Mouse (Mus musculus): ENCODE data around the gene Gata5. TPM values are rescaled to one million over a fixed set of nuclear protein-coding genes. Genes with fewer than 3 reads are reported as not detected.

Gene Gata5
- polyA plus RNA-seq, 1 experiment from 2014 or later = not detected

- Histone ChIP-seq H3K9ac (replicated peaks; ENCODE audit: low read depth, low read length) (no peak overlapping the region), H3K4me2 (ENCODE audit: low read depth, low read length) (no peak overlapping the region), H3K9me3 (ENCODE audit: control insufficient read depth, low read length) (no peaks in the 10 kb centered on the region), H3K36me3 (ENCODE audit: control insufficient read depth, insufficient read depth, low read length) (no peaks in the 10 kb centered on the region), H3K27ac (ENCODE audit: low read depth, low read length) (no peak overlapping the region), H3K27me3 (ENCODE audit: control insufficient read depth, insufficient read depth, low read length) (no peaks in the 10 kb centered on the region), H3K4me3 (ENCODE audit: low read depth, low read length) (no peak overlapping the region), H3K4me1 (ENCODE audit: control insufficient read depth, insufficient read depth, low read length) (no peaks in the 10 kb centered on the region)
- 52% methylated on average over 2 of the region's 2 CpGs for WGBS
- ATAC-seq (ENCODE audit: low read depth) = no peak
Observed at GRCm38 (mm10) chr2:180350700-180351099, 16.2 kb upstream of the Gata5 start.

- no peak overlapping the region for H3K4me2 ChIP-seq (ENCODE audit: low read depth, low read length)
- H3K27me3 ChIP-seq (ENCODE audit: control insufficient read depth, insufficient read depth, low read length) = no peaks in the 10 kb centered on the region
- no peak overlapping the region for H3K4me3 ChIP-seq (ENCODE audit: low read depth, low read length)
- ATAC-seq (ENCODE audit: low read depth) = peak; percentile 61; the same call in 1 of the 2 replicates
- no peak overlapping the region for H3K27ac ChIP-seq (ENCODE audit: low read depth, low read length)
- H3K9ac ChIP-seq (replicated peaks; ENCODE audit: low read depth, low read length) = no peak overlapping the region
- no peaks in the 10 kb centered on the region for H3K4me1 ChIP-seq (ENCODE audit: control insufficient read depth, insufficient read depth, low read length)
- H3K9me3 ChIP-seq (ENCODE audit: control insufficient read depth, low read length) = no peaks in the 10 kb centered on the region
- WGBS = 27% methylated on average over 9 of the region's 9 CpGs
- H3K36me3 ChIP-seq (ENCODE audit: control insufficient read depth, insufficient read depth, low read length) = no peaks in the 10 kb centered on the region
Observed at GRCm38 (mm10) chr2:180346820-180347497, 12.5 kb upstream of the Gata5 start.

- Histone ChIP-seq H3K9ac (replicated peaks; ENCODE audit: low read depth, low read length) (no peak overlapping the region), H3K4me1 (ENCODE audit: control insufficient read depth, insufficient read depth, low read length) (no peaks in the 10 kb centered on the region), H3K9me3 (ENCODE audit: control insufficient read depth, low read length) (no peaks in the 10 kb centered on the region), H3K27ac (ENCODE audit: low read depth, low read length) (no peak overlapping the region), H3K36me3 (ENCODE audit: control insufficient read depth, insufficient read depth, low read length) (no peaks in the 10 kb centered on the region), H3K4me3 (ENCODE audit: low read depth, low read length) (no peak overlapping the region), H3K4me2 (ENCODE audit: low read depth, low read length) (no peak overlapping the region), H3K27me3 (ENCODE audit: control insufficient read depth, insufficient read depth, low read length) (no peaks in the 10 kb centered on the region)
- ATAC-seq (ENCODE audit: low read depth) = no peak
- 86% methylated on average over 13 of the region's 13 CpGs for WGBS
Observed at GRCm38 (mm10) chr2:180343092-180343491, 8.6 kb upstream of the Gata5 start.

GRCm38 (mm10) chr2:180342189-180342588, 7.7 kb upstream of the Gata5 start:
- Histone ChIP-seq H3K4me3 (ENCODE audit: low read depth, low read length) (no peak overlapping the region), H3K36me3 (ENCODE audit: control insufficient read depth, insufficient read depth, low read length) (no peaks in the 10 kb centered on the region), H3K4me2 (ENCODE audit: low read depth, low read length) (no peak overlapping the region), H3K27me3 (ENCODE audit: control insufficient read depth, insufficient read depth, low read length) (no peaks in the 10 kb centered on the region), H3K9me3 (ENCODE audit: control insufficient read depth, low read length) (no peaks in the 10 kb centered on the region), H3K27ac (ENCODE audit: low read depth, low read length) (no peak overlapping the region), H3K9ac (replicated peaks; ENCODE audit: low read depth, low read length) (no peak overlapping the region), H3K4me1 (ENCODE audit: control insufficient read depth, insufficient read depth, low read length) (no peaks in the 10 kb centered on the region)
- 68% methylated on average over 2 of the region's 2 CpGs for WGBS
- no peak for ATAC-seq (ENCODE audit: low read depth)

GRCm38 (mm10) chr2:180341229-180341628, 6.7 kb upstream of the Gata5 start:
- WGBS = 75% methylated on average over 8 of the region's 8 CpGs

GRCm38 (mm10) chr2:180339886-180340285, 5.4 kb upstream of the Gata5 start:
- Histone ChIP-seq H3K4me1 (ENCODE audit: control insufficient read depth, insufficient read depth, low read length) (no peaks in the 10 kb centered on the region), H3K27ac (ENCODE audit: low read depth, low read length) (no peak overlapping the region), H3K27me3 (ENCODE audit: control insufficient read depth, insufficient read depth, low read length) (peaks cover 18% of the 10 kb centered on the region), H3K4me3 (ENCODE audit: low read depth, low read length) (no peak overlapping the region), H3K4me2 (ENCODE audit: low read depth, low read length) (no peak overlapping the region), H3K9ac (replicated peaks; ENCODE audit: low read depth, low read length) (no peak overlapping the region), H3K9me3 (ENCODE audit: control insufficient read depth, low read length) (no peaks in the 10 kb centered on the region), H3K36me3 (ENCODE audit: control insufficient read depth, insufficient read depth, low read length) (no peaks in the 10 kb centered on the region)
- WGBS = 80% methylated on average over 11 of the region's 11 CpGs
- no peak for ATAC-seq (ENCODE audit: low read depth)

More at GRCm38 (mm10) chr2:180341229-180341628, 6.7 kb upstream of the Gata5 start:
- Histone ChIP-seq H3K4me1 (ENCODE audit: control insufficient read depth, insufficient read depth, low read length) (no peaks in the 10 kb centered on the region), H3K27me3 (ENCODE audit: control insufficient read depth, insufficient read depth, low read length) (peaks cover 7% of the 10 kb centered on the region), H3K9me3 (ENCODE audit: control insufficient read depth, low read length) (no peaks in the 10 kb centered on the region), H3K27ac (ENCODE audit: low read depth, low read length) (no peak overlapping the region), H3K4me2 (ENCODE audit: low read depth, low read length) (no peak overlapping the region), H3K4me3 (ENCODE audit: low read depth, low read length) (no peak overlapping the region), H3K9ac (replicated peaks; ENCODE audit: low read depth, low read length) (no peak overlapping the region), H3K36me3 (ENCODE audit: control insufficient read depth, insufficient read depth, low read length) (no peaks in the 10 kb centered on the region)
- no peak for ATAC-seq (ENCODE audit: low read depth)

GRCm38 (mm10) chr2:180333778-180334550, 535 bp downstream of the Gata5 start:
- Histone ChIP-seq H3K9me3 (ENCODE audit: control insufficient read depth, low read length) (no peaks in the 10 kb centered on the region), H3K4me2 (ENCODE audit: low read depth, low read length) (peak overlapping the region; percentile 42), H3K4me3 (ENCODE audit: low read depth, low read length) (peak overlapping the region; percentile 22), H3K9ac (replicated peaks; ENCODE audit: low read depth, low read length) (0 out of 2 replicates have a peak overlapping the region, but pooled peaks have one; percentile 16), H3K36me3 (ENCODE audit: control insufficient read depth, insufficient read depth, low read length) (no peaks in the 10 kb centered on the region), H3K27me3 (ENCODE audit: control insufficient read depth, insufficient read depth, low read length) (peaks cover 44% of the 10 kb centered on the region), H3K27ac (ENCODE audit: low read depth, low read length) (no peak overlapping the region), H3K4me1 (ENCODE audit: control insufficient read depth, insufficient read depth, low read length) (peaks cover 5% of the 10 kb centered on the region; the same call in 1 of the 2 replicates)
- ATAC-seq (ENCODE audit: low read depth) = no peak
- 1% methylated on average over 68 of the region's 69 CpGs for WGBS

GRCm38 (mm10) chr2:180329466-180329865, 5.0 kb downstream of the Gata5 start:
- 93% methylated on average over 1 of the region's 1 CpGs for WGBS
- Histone ChIP-seq H3K9ac (replicated peaks; ENCODE audit: low read depth, low read length) (no peak overlapping the region), H3K27ac (ENCODE audit: low read depth, low read length) (no peak overlapping the region), H3K36me3 (ENCODE audit: control insufficient read depth, insufficient read depth, low read length) (no peaks in the 10 kb centered on the region), H3K4me2 (ENCODE audit: low read depth, low read length) (no peak overlapping the region), H3K4me1 (ENCODE audit: control insufficient read depth, insufficient read depth, low read length) (peaks cover 4% of the 10 kb centered on the region; the same call in 1 of the 2 replicates), H3K27me3 (ENCODE audit: control insufficient read depth, insufficient read depth, low read length) (peaks cover 22% of the 10 kb centered on the region), H3K9me3 (ENCODE audit: control insufficient read depth, low read length) (no peaks in the 10 kb centered on the region), H3K4me3 (ENCODE audit: low read depth, low read length) (no peak overlapping the region)
- ATAC-seq (ENCODE audit: low read depth) = no peak

- H3K36me3 ChIP-seq (ENCODE audit: control insufficient read depth, insufficient read depth, low read length) = no peaks in the 10 kb centered on the region
- no peak overlapping the region for H3K9ac ChIP-seq (replicated peaks; ENCODE audit: low read depth, low read length)
- no peaks in the 10 kb centered on the region for H3K9me3 ChIP-seq (ENCODE audit: control insufficient read depth, low read length)
- no peak overlapping the region for H3K4me2 ChIP-seq (ENCODE audit: low read depth, low read length)
- WGBS = 45% methylated on average over 14 of the region's 14 CpGs
- H3K4me1 ChIP-seq (ENCODE audit: control insufficient read depth, insufficient read depth, low read length) = no peaks in the 10 kb centered on the region
- H3K27me3 ChIP-seq (ENCODE audit: control insufficient read depth, insufficient read depth, low read length) = no peaks in the 10 kb centered on the region
- no peak for ATAC-seq (ENCODE audit: low read depth)
- no peak overlapping the region for H3K4me3 ChIP-seq (ENCODE audit: low read depth, low read length)
- no peak overlapping the region for H3K27ac ChIP-seq (ENCODE audit: low read depth, low read length)
Observed at GRCm38 (mm10) chr2:180322674-180323355, 11.7 kb downstream of the Gata5 start.

All from neural tube, embryonic 14.5 days (tissue).